Mouse (Mus musculus): ENCODE results near the gene E2f4.

DNA sequence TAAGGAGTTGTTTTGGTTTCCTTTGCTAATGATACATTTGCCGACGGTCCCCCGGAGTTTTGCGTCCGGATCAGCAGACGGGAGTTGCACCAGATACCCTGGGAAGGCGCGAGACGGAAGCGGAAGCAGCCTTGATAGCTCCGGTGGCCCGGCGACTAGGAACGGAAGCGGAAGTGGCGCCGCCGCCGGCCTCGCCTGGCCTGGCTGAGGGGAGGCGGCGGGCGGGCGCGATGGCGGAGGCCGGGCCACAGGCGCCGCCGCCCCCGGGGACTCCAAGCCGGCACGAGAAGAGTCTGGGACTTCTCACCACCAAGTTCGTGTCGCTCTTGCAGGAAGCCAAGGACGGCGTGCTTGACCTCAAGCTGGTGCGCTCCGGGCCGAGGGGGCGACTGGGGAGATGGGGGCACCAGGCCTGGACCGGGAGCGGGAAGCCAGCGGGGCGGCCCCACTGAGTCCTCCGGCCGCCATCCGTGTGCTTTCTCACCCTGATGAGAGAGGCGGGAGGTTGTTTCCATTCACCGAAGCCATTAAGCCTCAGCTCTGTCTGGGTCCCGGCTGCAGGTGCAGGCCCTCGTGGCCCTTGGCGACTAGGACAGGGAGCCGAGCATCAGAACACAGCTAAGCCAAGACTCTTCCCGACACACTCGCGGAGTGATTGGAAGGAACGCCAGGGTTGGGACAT, at the start of gene E2f4:
- TF ChIP-seq MAFK (IDR thresholded peaks at IDR 0.05; ENCODE audit: insufficient replicate concordance, low read length) (no peak), CTCF (conservative IDR thresholded peaks at IDR 0.05 in 1 of 2, IDR thresholded peaks at IDR 0.05 in 1 of 2; ENCODE audit: low read depth in 2 of 2, low read length in 2 of 2) (no peak), POLR2A (IDR thresholded peaks at IDR 0.05; ENCODE audit: low read depth, low read length) (peak; percentile 85), ZC3H11A (IDR thresholded peaks at IDR 0.05; ENCODE audit: low read depth, low read length) (no peak), ZNF384 (IDR thresholded peaks at IDR 0.05; ENCODE audit: low read depth, low read length) (no peak), USF2 (conservative IDR thresholded peaks at IDR 0.05; ENCODE audit: low read depth, low read length) (no peak)

Measured in CH12.LX (cell line).